Mouse (Mus musculus) urinary bladder, postnatal 36 days (tissue): ENCODE measurements around the gene Slf2.

Source experiments
- DNase-seq, 2 experiments: peaks; one replicate each; pipeline ENCODE4 v3.0.0; 2022; ENCODE audit warnings: low spot score in 2 of 2, mixed read lengths in 1 of 2

The Slf2 gene

GRCm38 (mm10) chr19:45012636-45013035, 81.7 kb downstream of the Slf2 start:
- DNase-seq = no peak

- no peak for DNase-seq
Measured at GRCm38 (mm10) chr19:45013581-45014225, 82.8 kb downstream of the Slf2 start.

GRCm38 (mm10) chr19:45014335-45014971, 83.5 kb downstream of the Slf2 start, which contains the start of gene Lzts2:
TSS of gene Lzts2 (plus strand) at chr19:45014414.
- peak in 1 of 2 experiments; percentile 44 for DNase-seq

- DNase-seq = peak; percentile 50 to 76
Measured at GRCm38 (mm10) chr19:45014981-45015402, 84.0 kb downstream of the Slf2 start.

- peak; percentile 45 to 71 for DNase-seq
Measured at GRCm38 (mm10) chr19:45015518-45016281, 84.7 kb downstream of the Slf2 start.

GRCm38 (mm10) chr19:45016341-45017215, 85.6 kb downstream of the Slf2 start:
- peak; percentile 44 to 77 for DNase-seq

GRCm38 (mm10) chr19:45017216-45017771, 86.3 kb downstream of the Slf2 start:
- DNase-seq = peak; percentile 75 to 80

- peak; percentile 80 to 86 for DNase-seq
Measured at GRCm38 (mm10) chr19:45017909-45018308, 87.0 kb downstream of the Slf2 start.

GRCm38 (mm10) chr19:45018351-45018831, 87.4 kb downstream of the Slf2 start:
- DNase-seq = no peak

- DNase-seq = peak in 1 of 2 experiments; percentile 60
Measured at GRCm38 (mm10) chr19:45020348-45020747, 89.4 kb downstream of the Slf2 start.

- no peak for DNase-seq
Measured at GRCm38 (mm10) chr19:45021362-45021761, 90.4 kb downstream of the Slf2 start.

GRCm38 (mm10) chr19:45023993-45024392, 93.0 kb downstream of the Slf2 start:
- DNase-seq = no peak

- DNase-seq = no peak
Measured at GRCm38 (mm10) chr19:45024775-45025174, 93.8 kb downstream of the Slf2 start.

- DNase-seq = no peak
Measured at GRCm38 (mm10) chr19:45025937-45026568, 95.1 kb downstream of the Slf2 start.

- no peak for DNase-seq
Measured at GRCm38 (mm10) chr19:45026958-45027670, 96.2 kb downstream of the Slf2 start.

GRCm38 (mm10) chr19:45027848-45028247, 96.9 kb downstream of the Slf2 start:
- DNase-seq = peak in 1 of 2 experiments; percentile 21

GRCm38 (mm10) chr19:45028746-45029145, 97.8 kb downstream of the Slf2 start:
- no peak for DNase-seq

GRCm38 (mm10) chr19:45029571-45029970, 98.6 kb downstream of the Slf2 start:
- DNase-seq = no peak

- peak; percentile 43 to 64 for DNase-seq
Measured at GRCm38 (mm10) chr19:45030111-45030510, 99.2 kb downstream of the Slf2 start.
